Mouse (Mus musculus) lung, postnatal 0 days (tissue): Measurements from ENCODE around the gene Kat2a.

Experiments used
- CTCF ChIP-seq: IDR thresholded peaks from 2 replicates; pipeline ENCODE4 v1.5.1; 2016; ENCODE audit warnings: antibody characterized with exemption, mild to moderate bottlenecking
- EP300 ChIP-seq: IDR thresholded peaks from 2 replicates; pipeline ENCODE4 v1.6.1; 2016; ENCODE audit warnings: antibody characterized with exemption, mild to moderate bottlenecking, control low read depth

DNA sequence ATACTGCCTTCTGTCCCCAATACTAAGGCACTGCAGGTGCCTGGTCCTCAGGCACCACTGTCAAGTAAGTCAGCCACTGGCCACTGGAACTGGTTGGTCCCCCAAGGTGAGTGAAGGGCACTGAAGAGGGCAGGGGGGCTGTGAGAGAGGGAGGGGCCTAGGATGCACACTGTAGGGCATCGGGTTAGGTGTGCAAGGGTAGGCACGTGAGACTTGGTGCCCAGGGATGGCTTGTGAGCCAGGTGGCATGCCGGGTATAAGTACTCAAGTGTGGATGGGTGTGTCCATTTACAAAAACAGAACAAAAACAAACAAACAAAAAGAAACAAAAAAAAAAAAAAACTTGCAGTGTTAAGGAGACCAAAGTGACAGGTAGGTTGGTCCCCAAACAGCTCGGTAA, 23.8 kb downstream of the Kat2a start:
- TF ChIP-seq CTCF = no peak
- TF ChIP-seq EP300 = no peak
